Mouse (Mus musculus) hematopoietic stem cell, adult 5-6 weeks (primary cell): ENCODE measurements around the gene Bloc1s1. TPM values are rescaled to one million over a fixed set of nuclear protein-coding genes. Genes with fewer than 3 reads are reported as not detected.
A peak's percentile ranks its signal among the peaks of the same experiment; 100 is the strongest.

ENCODE experiments used
- ATAC-seq, 2 experiments: fragments of 125-278 bp in 1 of 2; replicated peaks in 1 of 2; 2 replicates each; pipeline ENCODE4 v1.8.0; 2016 to 2017; ENCODE audit warnings: inconsistent platforms in 2 of 2, mild to moderate bottlenecking in 2 of 2, moderate number of reproducible peaks in 2 of 2, low read depth in 1 of 2, moderate TSS enrichment in 1 of 2; ENCODE audit not compliant: low FRiP score in 2 of 2, poor library complexity in 2 of 2, severe bottlenecking in 2 of 2, insufficient read depth in 1 of 2, low TSS enrichment in 1 of 2
- total RNA-seq: library from RNA; stranded (forward); fragments of 172-1452, 232-1000 nt; gene quantifications from 2 replicates; pipeline ENCODE4 v1.2.3, GENCODE M21; 2017

Gene Bloc1s1
- total RNA-seq, 1 experiment from 2014 or later: 52.2 TPM

- no peak for ATAC-seq
Observed at GRCm38 (mm10) chr10:128934997-128935787, 11.4 kb upstream of the Bloc1s1 start.

DNA sequence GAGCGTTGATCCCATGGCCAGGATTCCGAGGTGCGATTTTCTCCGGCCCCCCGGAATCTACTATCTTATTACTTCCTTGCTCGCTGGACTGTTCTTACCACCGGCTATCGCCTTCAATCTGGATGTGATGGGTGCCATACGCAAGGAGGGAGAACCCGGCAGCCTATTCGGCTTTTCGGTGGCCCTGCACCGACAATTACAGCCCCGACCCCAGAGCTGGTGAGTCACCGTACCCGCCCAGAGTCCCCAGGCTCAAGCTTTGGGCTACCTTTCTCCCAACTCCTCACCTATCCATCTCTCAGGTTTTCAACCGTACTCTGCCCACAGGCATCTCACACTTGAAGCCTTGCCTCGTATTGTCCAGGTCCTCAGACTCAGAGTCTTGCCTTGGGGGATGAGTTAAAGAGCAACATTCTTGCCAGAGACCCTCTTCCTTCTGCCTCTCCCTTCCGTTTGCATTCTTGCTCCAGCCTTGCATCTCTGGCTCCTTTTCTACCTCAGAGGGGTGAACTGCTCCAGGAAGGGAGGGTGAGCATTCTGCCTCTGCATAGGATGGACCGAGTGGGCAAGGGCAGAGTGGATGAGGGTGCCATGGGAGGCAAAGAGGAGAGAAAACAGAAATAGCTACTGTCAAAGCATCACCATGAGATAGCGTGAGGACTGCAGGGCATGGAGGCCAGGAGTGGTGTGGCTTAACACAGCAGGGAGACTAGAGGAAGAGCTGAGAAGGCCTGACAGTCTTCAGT is 10.3 kb upstream of the Bloc1s1 start:
- ATAC-seq: peak; percentile 24 to 25; a peak in 3 of 4 replicates

GRCm38 (mm10) chr10:128933574-128933973 is 9.7 kb upstream of the Bloc1s1 start, which contains the start of gene Itga7:
Itga7 (plus strand) TSS chr10:128933818.
- peak; percentile 28 to 54; a peak in 3 of 4 replicates for ATAC-seq

DNA sequence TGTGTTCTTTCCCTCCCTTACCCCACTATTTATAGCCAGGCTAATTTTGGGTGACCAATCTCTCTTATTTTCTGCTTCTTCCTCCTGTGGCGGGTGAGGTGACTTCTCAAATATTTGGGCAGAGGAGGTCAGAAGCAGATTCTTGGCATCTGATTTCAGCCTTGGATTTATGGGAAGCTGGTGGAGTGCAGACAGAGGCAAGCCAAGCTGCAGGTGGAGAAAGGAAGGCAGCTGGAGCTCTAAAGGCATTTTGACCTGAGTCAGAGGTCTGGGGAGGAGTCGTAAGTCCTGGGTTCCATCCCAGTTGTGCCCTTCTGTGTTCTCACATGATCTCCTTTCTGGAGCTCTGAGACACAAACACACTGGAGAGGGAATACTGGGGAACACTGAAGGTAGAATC is 7.6 kb upstream of the Bloc1s1 start:
- ATAC-seq: no peak

DNA sequence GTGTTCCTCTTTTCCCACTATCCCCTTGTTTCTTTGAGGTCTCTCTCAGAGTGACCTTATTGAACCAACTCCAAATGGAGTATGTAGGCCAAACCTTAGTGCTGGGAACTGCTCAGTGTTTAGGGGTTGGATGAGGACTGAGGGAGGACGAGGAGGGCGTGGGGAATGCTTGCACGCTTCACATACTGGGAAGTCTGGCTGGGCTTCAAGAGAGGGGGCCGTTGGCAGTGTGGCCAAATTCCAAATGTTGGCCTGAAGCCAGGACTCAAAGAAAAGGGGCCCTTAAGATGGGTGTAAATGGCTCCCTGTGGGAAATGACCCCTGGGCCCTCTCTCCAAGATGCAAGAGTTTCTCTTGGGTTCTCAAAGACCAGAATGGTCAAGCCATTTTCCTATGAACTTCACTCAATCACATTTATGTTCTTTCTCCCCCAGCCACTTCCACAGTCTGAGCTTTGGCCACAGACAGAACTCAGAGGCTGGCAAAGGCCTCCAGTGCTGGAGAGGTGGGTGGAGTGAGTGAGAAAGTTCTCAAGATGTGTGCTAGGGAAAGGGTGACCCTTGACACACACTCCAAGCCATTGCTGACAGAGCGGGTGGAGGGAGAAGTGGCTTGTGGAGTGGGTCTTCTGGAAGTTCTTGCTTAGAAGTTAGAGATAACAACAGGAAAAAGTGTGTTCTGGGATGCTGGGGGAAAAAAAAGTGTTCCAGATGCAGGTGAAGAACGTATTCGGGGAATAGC is 6.0 kb upstream of the Bloc1s1 start:
- ATAC-seq: no peak

- ATAC-seq: no peak
Observed at GRCm38 (mm10) chr10:128928356-128928755, 4.5 kb upstream of the Bloc1s1 start.

DNA sequence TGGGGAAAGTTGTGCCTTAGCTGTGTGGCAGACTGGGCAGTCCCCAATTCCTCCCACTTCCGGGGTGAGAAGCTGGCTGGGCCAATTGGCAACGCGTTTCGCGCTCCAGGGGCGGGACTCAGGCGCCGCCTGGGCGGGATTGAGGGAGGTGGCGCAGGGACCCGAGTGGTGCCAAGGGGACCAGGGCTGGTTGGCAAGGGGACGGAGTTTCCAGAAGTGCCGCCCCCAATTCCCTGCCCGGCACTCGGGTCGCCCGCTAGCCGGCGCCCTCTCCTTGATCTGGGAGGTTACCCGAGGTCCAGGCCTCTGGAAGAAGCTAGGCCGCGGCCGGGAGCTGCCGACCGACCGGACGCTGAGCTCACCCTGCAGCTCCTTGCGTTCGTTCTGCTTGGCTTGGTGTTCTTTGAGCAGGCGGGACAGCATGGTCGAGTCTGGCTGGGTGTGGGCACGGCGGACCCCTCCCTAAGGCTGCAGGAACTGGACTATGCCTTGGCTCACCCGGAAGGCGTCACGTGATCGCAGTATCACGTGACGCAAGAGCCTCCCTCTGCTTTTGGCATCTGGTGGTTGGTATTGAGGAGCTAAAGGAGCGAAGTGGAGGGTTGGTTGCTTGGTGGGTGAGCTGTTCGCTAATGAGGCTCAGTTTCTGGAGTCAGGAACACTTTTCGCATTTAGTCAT is 683 bp downstream of the Bloc1s1 start:
- ATAC-seq: peak; percentile 89 to 96

- ATAC-seq: no peak
Observed at GRCm38 (mm10) chr10:128922822-128923012, 1.1 kb downstream of the Bloc1s1 start, which contains the start of gene Rdh5. Rdh5 (minus strand) TSS chr10:128922888.

DNA sequence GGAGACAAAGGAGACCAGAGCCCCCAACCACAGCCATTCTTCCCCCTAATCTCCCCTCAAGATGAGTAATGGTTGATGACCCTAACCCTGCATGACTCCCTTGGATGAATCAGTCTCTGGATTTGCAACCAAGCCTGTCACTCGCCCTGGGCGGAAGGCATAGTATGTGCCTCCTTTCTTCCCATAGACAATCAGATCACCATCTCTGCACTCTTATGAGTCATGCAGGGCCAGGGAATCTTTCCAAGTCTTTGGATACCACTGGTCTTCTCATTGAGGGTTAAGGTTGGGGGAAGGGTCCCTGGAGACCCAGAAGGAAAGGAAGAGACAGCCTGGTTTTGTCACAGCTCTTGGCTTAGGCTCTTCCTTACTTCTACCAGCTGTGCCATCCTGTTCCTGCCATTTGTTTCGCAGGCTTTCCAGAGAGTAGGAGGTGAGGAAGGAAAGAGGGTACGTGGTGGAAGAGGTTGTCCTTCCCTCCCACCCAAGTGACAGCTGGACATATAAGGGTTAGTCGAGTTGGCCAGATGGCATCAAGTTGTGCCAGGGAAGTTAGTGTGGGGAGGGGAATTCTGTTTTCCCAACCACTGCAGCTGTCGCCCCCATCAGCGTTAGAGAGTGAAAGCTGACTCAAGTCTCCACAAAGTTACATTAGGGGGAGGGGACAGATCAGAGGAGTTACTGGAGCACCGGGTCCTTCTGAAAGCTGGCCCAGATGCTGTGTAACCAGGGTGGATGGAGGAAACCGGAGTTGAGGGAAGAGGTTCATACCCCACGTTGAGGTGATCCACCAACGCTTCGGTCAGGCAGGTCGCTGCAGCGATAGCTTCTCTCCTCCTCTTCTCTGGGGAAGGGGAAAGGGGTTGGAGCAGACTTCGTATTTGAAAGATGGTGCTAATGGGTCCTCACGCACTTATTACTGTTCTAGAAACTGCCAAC is 1.7 kb downstream of the Bloc1s1 start:
- ATAC-seq: no peak

DNA sequence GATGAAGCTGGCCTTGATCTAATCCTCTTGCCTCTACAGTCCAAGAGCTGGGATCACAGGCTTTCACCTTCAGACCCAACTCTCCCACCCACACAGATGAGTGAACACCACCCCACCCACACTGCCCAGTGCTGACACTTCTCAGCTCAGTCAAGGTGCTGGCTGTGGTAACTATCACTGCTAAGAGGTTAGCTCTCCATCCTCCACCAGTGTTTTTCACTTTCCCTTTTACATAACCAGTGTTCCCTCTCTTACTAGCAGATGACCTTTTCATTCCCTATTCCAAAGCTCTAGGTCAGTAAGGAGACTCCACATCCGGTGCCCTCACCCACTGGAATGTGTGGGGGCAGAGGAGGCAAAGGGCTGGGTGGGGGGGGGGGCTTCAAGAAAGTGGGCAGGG is 2.6 kb downstream of the Bloc1s1 start:
- ATAC-seq: no peak

DNA sequence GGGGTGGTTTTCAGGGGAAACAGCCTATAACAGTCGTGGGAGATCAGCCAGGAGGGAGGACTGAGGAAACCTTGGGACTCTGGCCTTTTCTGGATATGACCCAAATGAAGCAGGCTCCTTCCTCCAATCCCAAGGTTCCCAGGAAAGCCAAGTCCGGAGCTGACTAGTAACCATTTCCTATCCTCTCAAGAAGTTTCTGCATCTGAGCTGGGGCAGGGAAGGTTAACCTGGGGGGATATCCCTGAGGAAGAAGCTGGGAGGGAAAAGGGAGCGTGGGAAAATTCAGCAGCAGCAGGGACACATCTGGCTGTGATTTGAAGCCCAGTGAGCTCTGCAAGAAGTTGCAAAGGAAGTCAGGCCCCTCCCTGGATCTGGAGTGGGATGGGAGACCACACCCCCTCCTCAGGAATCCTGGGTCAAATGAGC is 3.1 kb downstream of the Bloc1s1 start:
- no peak for ATAC-seq

DNA sequence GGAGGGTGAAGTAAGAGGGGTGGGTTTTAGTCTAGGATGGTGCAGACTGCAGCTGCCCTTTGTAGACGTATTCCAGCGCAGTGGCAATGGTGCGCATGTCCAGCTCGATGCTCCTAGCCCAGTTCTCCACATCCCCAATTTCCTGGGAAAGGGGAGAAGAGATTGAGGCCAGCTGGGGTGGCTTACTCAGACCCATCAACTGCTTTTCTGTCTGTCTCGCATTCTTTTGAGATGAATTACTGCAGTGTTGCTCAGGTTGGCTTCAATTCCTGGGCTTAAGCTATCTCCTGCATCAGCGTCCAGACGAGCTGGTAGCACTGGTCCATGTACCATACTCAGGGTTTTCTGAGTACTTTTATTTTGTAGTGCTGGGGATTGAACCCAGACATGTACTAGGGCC is 3.9 kb downstream of the Bloc1s1 start:
- no peak for ATAC-seq

- ATAC-seq: no peak
Observed at GRCm38 (mm10) chr10:128919203-128919631, 4.6 kb downstream of the Bloc1s1 start.

- no peak for ATAC-seq
Observed at GRCm38 (mm10) chr10:128918246-128918645, 5.6 kb downstream of the Bloc1s1 start.

DNA sequence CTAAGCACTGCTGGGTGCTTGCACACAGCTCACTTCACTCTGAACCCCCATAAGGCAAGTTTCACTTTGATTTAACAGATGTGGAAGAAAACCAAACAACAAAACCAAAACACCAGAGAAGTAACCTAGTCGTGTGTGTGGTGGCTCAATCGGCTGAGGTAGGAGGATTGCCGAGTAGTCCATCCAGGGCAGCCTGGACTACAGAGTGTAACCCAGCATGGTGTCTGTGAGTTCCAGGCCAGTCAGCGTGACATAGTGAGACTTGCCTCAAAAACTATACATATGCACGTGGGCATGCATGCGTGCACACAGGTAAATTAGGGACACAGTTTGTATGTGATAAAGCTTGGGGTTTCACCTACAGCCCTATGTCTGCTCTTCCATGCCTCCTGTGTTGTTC is 6.4 kb downstream of the Bloc1s1 start:
- ATAC-seq: no peak

GRCm38 (mm10) chr10:128916665-128917064 is 7.2 kb downstream of the Bloc1s1 start:
- no peak for ATAC-seq

GRCm38 (mm10) chr10:128915550-128915949 is 8.3 kb downstream of the Bloc1s1 start:
- ATAC-seq: no peak
